Mouse (Mus musculus) spleen, postnatal 0 days (tissue): ENCODE results near the gene Tex46. TPM values are rescaled to one million over a fixed set of nuclear protein-coding genes. Genes with fewer than 3 reads are reported as not detected.

Experiments
- polyA plus RNA-seq: library from polyadenylated mRNA; unstranded; fragments of >200 nt; fragmentation: Nextera tagmentation; extraction: Ambion mirVana; gene quantifications from 2 replicates; pipeline ENCODE4 v1.2.1, GENCODE M21; 2015

Tex46 gene
- polyA plus RNA-seq = not detected in 2 replicates

GRCm38 (mm10) chr4:136610387-136610856 is at the start of gene Tex46:
Gene Tex46 (plus strand): TSS chr4:136610437.

GRCm38 (mm10) chr4:136602568-136602967 is 7.7 kb upstream of the Tex46 start, which contains the start of gene Kdm1a:
Gene Kdm1a (minus strand): TSS chr4:136602723.

GRCm38 (mm10) chr4:136622388-136622787 is 12.2 kb downstream of the Tex46 start, which contains the start of gene Lactbl1:
Gene Lactbl1 (plus strand): TSS chr4:136622621.

Other genes starting within 250 kb of the Tex46 start
- gene Htr1d, start 186.9 kb upstream of the Tex46 start, polyA plus RNA-seq = not detected in 2 replicates
- 0.19 and 0.24 TPM in 2 replicates for gene 6030445D17Rik, start 148.2 kb upstream of the Tex46 start, polyA plus RNA-seq
- 22.4 and 28.8 TPM in 2 replicates for gene Luzp1, start 140.7 kb upstream of the Tex46 start, polyA plus RNA-seq
- gene Kdm1a, start 7.7 kb upstream of the Tex46 start, polyA plus RNA-seq = 16.9 and 18.2 TPM in 2 replicates
- not detected in 2 replicates for gene Lactbl1, start 12.2 kb downstream of the Tex46 start, polyA plus RNA-seq
- 1.3 and 2.0 TPM in 2 replicates for gene Ephb2, start 225.6 kb downstream of the Tex46 start, polyA plus RNA-seq